Mouse (Mus musculus): ENCODE data around the gene Dlg2. TPM values are rescaled to one million over a fixed set of nuclear protein-coding genes. Genes with fewer than 3 reads are reported as not detected.

The Dlg2 gene
- polyA plus RNA-seq, 1 experiment, result 1.7 TPM

DNA sequence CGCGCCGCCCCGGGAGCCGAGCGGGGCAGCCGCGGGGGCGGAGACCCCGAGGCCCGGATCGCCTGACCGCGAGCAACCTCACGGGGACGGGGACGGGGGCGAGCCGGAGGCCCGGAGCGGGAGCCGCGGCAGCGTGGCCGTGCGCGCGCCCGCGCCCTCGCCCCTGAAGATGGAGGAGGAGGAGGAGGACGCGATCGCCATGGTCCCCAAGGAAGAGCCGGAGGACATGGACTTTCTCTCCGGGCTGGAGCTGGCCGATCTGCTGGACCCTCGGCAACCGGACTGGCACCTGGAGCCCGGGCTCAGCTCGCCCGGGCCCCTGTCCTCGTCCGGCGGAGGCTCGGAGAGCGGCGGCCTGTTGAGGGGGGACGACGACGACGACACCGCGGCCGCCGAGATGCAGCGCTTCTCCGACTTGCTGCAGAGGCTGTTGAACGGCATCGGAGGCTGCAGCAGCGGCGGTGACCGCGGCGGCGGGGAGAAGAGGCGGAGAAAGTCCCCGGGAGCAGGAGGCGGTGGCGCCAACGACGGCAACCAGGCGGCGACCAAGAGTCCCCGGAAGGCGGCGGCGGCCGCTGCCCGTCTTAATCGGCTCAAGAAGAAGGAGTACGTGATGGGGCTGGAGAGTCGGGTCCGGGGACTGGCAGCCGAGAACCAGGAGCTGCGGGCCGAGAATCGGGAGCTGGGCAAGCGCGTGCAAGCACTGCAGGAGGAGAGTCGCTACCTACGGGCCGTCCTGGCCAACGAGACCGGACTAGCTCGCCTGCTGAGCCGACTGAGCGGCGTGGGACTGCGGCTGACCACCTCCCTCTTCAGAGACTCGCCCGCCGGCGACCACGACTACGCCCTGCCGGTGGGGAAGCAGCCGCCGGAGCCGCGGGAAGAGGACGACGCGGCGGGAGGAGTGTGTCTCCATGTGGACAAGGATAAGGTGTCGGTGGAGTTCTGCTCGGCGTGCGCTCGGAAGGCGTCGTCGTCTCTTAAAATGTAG, 33.1 kb upstream of the Dlg2 start:
- peak in 1 of 2 experiments; percentile 70 for DNase-seq (ENCODE audit: low read depth in 1 of 2, low spot score in 2 of 2)
- H3K27me3 ChIP-seq (ENCODE audit: control insufficient read depth, insufficient read depth, low read length), result no peaks in the 10 kb centered on the region

GRCm38 (mm10) chr7:90444206-90444605, 32.3 kb upstream of the Dlg2 start:
- H3K4me1 ChIP-seq (ENCODE audit: control insufficient read depth, insufficient read depth, insufficient read length), result peaks cover 4% of the 10 kb centered on the region
- no peaks in the 10 kb centered on the region for H3K27me3 ChIP-seq (ENCODE audit: control insufficient read depth, insufficient read depth, low read length)
- no peak overlapping the region for H3K27ac ChIP-seq (ENCODE audit: insufficient read depth, low read length)
- no peak for DNase-seq (ENCODE audit: low read depth in 1 of 2, low spot score in 2 of 2)
- TF ChIP-seq POLR2A (IDR thresholded peaks at IDR 0.05; ENCODE audit: low read depth, low read length), result no peak
- TF ChIP-seq CTCF (IDR thresholded peaks at IDR 0.05; ENCODE audit: extremely low read depth, insufficient read depth, insufficient read length, insufficient replicate concordance), result no peak
- H3K4me3 ChIP-seq (ENCODE audit: extremely low read depth, insufficient read depth, insufficient read length), result peak overlapping the region; percentile 100
- peaks cover 2% of the 10 kb centered on the region for H3K36me3 ChIP-seq (ENCODE audit: control insufficient read depth, insufficient read depth, low read length)
- WGBS, result 2% methylated on average over 6 of the region's 6 CpGs

More for the DNA sequence above, 33.1 kb upstream of the Dlg2 start:
- peak overlapping the region; percentile 96 for H3K27ac ChIP-seq (ENCODE audit: insufficient read depth, low read length)
- WGBS, result under 1% methylated on average over 121 of the region's 123 CpGs
- H3K4me1 ChIP-seq (ENCODE audit: control insufficient read depth, insufficient read depth, insufficient read length), result peaks cover 6% of the 10 kb centered on the region
- TF ChIP-seq CTCF (IDR thresholded peaks at IDR 0.05; ENCODE audit: extremely low read depth, insufficient read depth, insufficient read length, insufficient replicate concordance) (peak; percentile 37; the same call in 1 of the 2 replicates), POLR2A (IDR thresholded peaks at IDR 0.05; ENCODE audit: low read depth, low read length) (no peak)
- peak overlapping the region; percentile 100 for H3K4me3 ChIP-seq (ENCODE audit: extremely low read depth, insufficient read depth, insufficient read length)
- no peaks in the 10 kb centered on the region; the same call in 1 of the 2 replicates for H3K36me3 ChIP-seq (ENCODE audit: control insufficient read depth, insufficient read depth, low read length)

DNA sequence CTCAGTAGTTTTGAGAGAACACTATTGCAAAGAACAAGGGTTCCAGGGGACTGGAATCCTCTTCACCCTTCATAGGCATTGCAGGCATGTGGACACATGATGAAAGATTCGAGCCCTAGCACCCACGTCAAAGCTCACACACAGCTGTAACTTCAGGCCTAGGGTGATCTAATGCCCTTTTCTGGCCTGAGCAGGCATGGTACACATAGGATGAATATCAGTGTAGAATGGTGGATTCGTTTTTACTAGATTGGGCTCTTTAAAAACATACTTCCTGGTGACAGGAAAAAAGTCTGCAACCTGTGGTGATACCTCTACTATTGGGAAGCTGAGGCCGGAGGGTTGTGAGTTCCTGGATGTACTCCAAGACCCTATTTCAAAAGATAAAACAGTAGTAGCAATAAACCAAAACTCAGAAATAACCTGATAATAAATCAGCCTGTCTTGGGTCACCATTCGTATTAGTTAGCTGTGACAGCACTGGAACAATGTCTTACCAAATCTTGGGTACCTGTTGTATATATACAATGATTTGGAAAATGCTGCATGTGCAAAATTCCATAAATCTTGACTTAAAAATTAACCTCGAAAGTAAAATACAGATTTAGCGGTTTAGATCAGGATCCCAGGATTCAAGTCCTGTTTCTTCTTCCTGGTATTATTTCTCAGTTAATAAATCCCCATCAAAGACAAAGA, 20.2 kb upstream of the Dlg2 start:
- 22% methylated on average over 7 of the region's 7 CpGs for WGBS
- peak overlapping the region; percentile 84; the same call in 1 of the 2 replicates for H3K4me3 ChIP-seq (ENCODE audit: extremely low read depth, insufficient read depth, insufficient read length)
- peaks cover 1% of the 10 kb centered on the region; the same call in 1 of the 2 replicates for H3K36me3 ChIP-seq (ENCODE audit: control insufficient read depth, insufficient read depth, low read length)
- H3K27me3 ChIP-seq (ENCODE audit: control insufficient read depth, insufficient read depth, low read length), result no peaks in the 10 kb centered on the region
- TF ChIP-seq POLR2A (IDR thresholded peaks at IDR 0.05; ENCODE audit: low read depth, low read length), result no peak
- no peak for TF ChIP-seq CTCF (IDR thresholded peaks at IDR 0.05; ENCODE audit: extremely low read depth, insufficient read depth, insufficient read length, insufficient replicate concordance)
- no peak for DNase-seq (ENCODE audit: low read depth in 1 of 2, low spot score in 2 of 2)
- H3K27ac ChIP-seq (ENCODE audit: insufficient read depth, low read length), result no peak overlapping the region
- peaks cover 4% of the 10 kb centered on the region; the same call in 1 of the 2 replicates for H3K4me1 ChIP-seq (ENCODE audit: control insufficient read depth, insufficient read depth, insufficient read length)

- peaks cover 4% of the 10 kb centered on the region; the same call in 1 of the 2 replicates for H3K4me1 ChIP-seq (ENCODE audit: control insufficient read depth, insufficient read depth, insufficient read length)
- peak within 1 kb of the TSS; percentile 75 for H3K27ac ChIP-seq (ENCODE audit: insufficient read depth, low read length)
- peak; percentile 24; the same call in 1 of the 2 replicates for TF ChIP-seq CTCF (IDR thresholded peaks at IDR 0.05; ENCODE audit: extremely low read depth, insufficient read depth, insufficient read length, insufficient replicate concordance)
- peak; percentile 76 for TF ChIP-seq POLR2A (IDR thresholded peaks at IDR 0.05; ENCODE audit: low read depth, low read length)
- under 1% methylated on average over 41 of the region's 41 CpGs for WGBS
- H3K36me3 ChIP-seq (ENCODE audit: control insufficient read depth, insufficient read depth, low read length), result peaks cover 1% of the 10 kb centered on the region; the same call in 1 of the 2 replicates
- DNase-seq (ENCODE audit: low read depth in 1 of 2, low spot score in 2 of 2), result peak; percentile 50 to 73
- H3K27me3 ChIP-seq (ENCODE audit: control insufficient read depth, insufficient read depth, low read length), result no peaks in the 10 kb centered on the region
- peak within 1 kb of the TSS; percentile 84 for H3K4me3 ChIP-seq (ENCODE audit: extremely low read depth, insufficient read depth, insufficient read length)
These were observed 19.5 kb upstream of the Dlg2 start, which contains the start of gene Tmem126a for GRCm38 (mm10) chr7:90456845-90457468. Gene Tmem126a (minus strand): TSS chr7:90457229.

DNA sequence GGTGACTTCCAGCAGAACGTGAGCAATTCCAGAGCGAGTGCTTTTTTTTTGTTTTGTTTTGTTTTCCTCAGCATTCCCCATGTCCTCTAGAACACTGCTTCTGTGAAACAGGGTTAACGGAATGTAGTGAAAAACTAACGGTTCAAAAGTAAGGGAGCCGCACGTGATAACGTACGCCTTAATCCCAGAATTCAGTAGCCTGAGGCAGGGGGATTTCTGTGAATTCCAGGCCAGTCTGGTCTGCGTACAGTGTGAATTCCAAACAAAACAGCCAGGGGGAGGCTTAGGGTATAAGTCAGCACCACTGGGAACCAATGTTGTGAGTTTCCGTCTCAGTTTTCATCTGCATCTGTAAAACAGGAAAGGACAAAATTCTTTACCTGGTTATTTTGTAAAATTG, 19.0 kb upstream of the Dlg2 start:
- Histone ChIP-seq H3K36me3 (ENCODE audit: control insufficient read depth, insufficient read depth, low read length) (peaks cover 1% of the 10 kb centered on the region; the same call in 1 of the 2 replicates), H3K4me1 (ENCODE audit: control insufficient read depth, insufficient read depth, insufficient read length) (peaks cover 4% of the 10 kb centered on the region; the same call in 1 of the 2 replicates), H3K27me3 (ENCODE audit: control insufficient read depth, insufficient read depth, low read length) (no peaks in the 10 kb centered on the region), H3K4me3 (ENCODE audit: extremely low read depth, insufficient read depth, insufficient read length) (peak overlapping the region; percentile 84), H3K27ac (ENCODE audit: insufficient read depth, low read length) (peak overlapping the region; percentile 75)
- no peak for DNase-seq (ENCODE audit: low read depth in 1 of 2, low spot score in 2 of 2)
- WGBS, result 7% methylated on average over 10 of the region's 10 CpGs
- TF ChIP-seq POLR2A (IDR thresholded peaks at IDR 0.05; ENCODE audit: low read depth, low read length) (no peak), CTCF (IDR thresholded peaks at IDR 0.05; ENCODE audit: extremely low read depth, insufficient read depth, insufficient read length, insufficient replicate concordance) (no peak)

GRCm38 (mm10) chr7:90460330-90460729, 16.1 kb upstream of the Dlg2 start:
- no peak for DNase-seq (ENCODE audit: low read depth in 1 of 2, low spot score in 2 of 2)
- H3K27ac ChIP-seq (ENCODE audit: insufficient read depth, low read length), result no peak overlapping the region
- H3K4me3 ChIP-seq (ENCODE audit: extremely low read depth, insufficient read depth, insufficient read length), result no peak overlapping the region
- H3K36me3 ChIP-seq (ENCODE audit: control insufficient read depth, insufficient read depth, low read length), result no peaks in the 10 kb centered on the region
- 75% methylated on average over 10 of the region's 10 CpGs for WGBS
- peaks cover 4% of the 10 kb centered on the region; the same call in 1 of the 2 replicates for H3K4me1 ChIP-seq (ENCODE audit: control insufficient read depth, insufficient read depth, insufficient read length)
- TF ChIP-seq POLR2A (IDR thresholded peaks at IDR 0.05; ENCODE audit: low read depth, low read length), result no peak
- TF ChIP-seq CTCF (IDR thresholded peaks at IDR 0.05; ENCODE audit: extremely low read depth, insufficient read depth, insufficient read length, insufficient replicate concordance), result no peak
- H3K27me3 ChIP-seq (ENCODE audit: control insufficient read depth, insufficient read depth, low read length), result no peaks in the 10 kb centered on the region
